27 mouse cellular contexts compared by ENCODE assay signal in genomic region chr2:117442862-117443261, GRCm38 (mm10).
A peak's percentile ranks its signal among the peaks of the same experiment; 100 is the strongest.
DNase-seq lines count a peak whose midpoint lies in the region; ATAC-seq and TF ChIP-seq lines count a peak whose summit lies in the region.
"Had no signal": no experiment of that assay in that cellular context is flagged by ENCODE, and none has a peak within 500 bp of the region (broad histone marks: within the 10 kb centered on the region; RNA-seq: fewer than 3 reads in every experiment).

No protein-coding gene starts in this region.

- H3K4me3 ChIP-seq in lung, embryonic 16.5 days (ENCODE audit: low read length) = no peak overlapping the region
- no peak overlapping the region for H3K4me3 ChIP-seq in stomach, postnatal 0 days (ENCODE audit: low read depth, low read length)
- no peak overlapping the region for H3K4me3 ChIP-seq in forebrain, postnatal 0 days (ENCODE audit: low read depth, low read length)
- H3K4me3 ChIP-seq: forebrain, embryonic 10.5 days; forebrain, embryonic 13.5 days; heart, embryonic 12.5 days; heart, embryonic 15.5 days; hindbrain, embryonic 10.5 days; hindbrain, embryonic 13.5 days had no signal

- no peak for DNase-seq in lung, postnatal 4 days
- peak; percentile 13 for DNase-seq in 416B (ENCODE audit: low read depth)
- DNase-seq in natural killer cell, adult 2 months (ENCODE audit: low spot score in 2 of 2) = peak; percentile 22 to 59
- peak; percentile 33 for DNase-seq in stomach, postnatal 0 days (ENCODE audit: low spot score)
- no peak for DNase-seq in thymus, postnatal 14 days
- DNase-seq in forebrain, postnatal 0 days = no peak
- DNase-seq: adrenal gland, postnatal 10 days; adrenal gland, postnatal 36 days; cerebellum, adult 18-20 months; cerebellum, adult 9-10 months; cerebellum, postnatal 14 days; gastrocnemius, postnatal 25 days; heart, adult 18-20 months; heart, postnatal 10 days; heart, postnatal 36 days had no signal

- H3K9me3 ChIP-seq in lung, embryonic 16.5 days (ENCODE audit: control insufficient read depth, low read length) = no peaks in the 10 kb centered on the region
- no peaks in the 10 kb centered on the region for H3K9me3 ChIP-seq in stomach, postnatal 0 days (ENCODE audit: control insufficient read depth, low read length)
- no peaks in the 10 kb centered on the region for H3K9me3 ChIP-seq in forebrain, postnatal 0 days (ENCODE audit: low read length)
- H3K9me3 ChIP-seq: forebrain, embryonic 10.5 days; forebrain, embryonic 13.5 days; G1E; heart, embryonic 12.5 days; heart, embryonic 15.5 days; hindbrain, embryonic 10.5 days; hindbrain, embryonic 13.5 days had no signal

- H3K27ac ChIP-seq in lung, embryonic 16.5 days (ENCODE audit: low read length) = no peak overlapping the region
- no peak overlapping the region for H3K27ac ChIP-seq in stomach, postnatal 0 days (replicated peaks)
- H3K27ac ChIP-seq in forebrain, postnatal 0 days (ENCODE audit: low read depth, low read length) = no peak overlapping the region
- H3K27ac ChIP-seq: forebrain, embryonic 10.5 days; forebrain, embryonic 13.5 days; heart, embryonic 15.5 days; hindbrain, embryonic 10.5 days; hindbrain, embryonic 13.5 days had no signal

- no peaks in the 10 kb centered on the region for H3K4me1 ChIP-seq in lung, embryonic 16.5 days (replicated peaks; ENCODE audit: control insufficient read depth, insufficient read depth, low read length)
- H3K4me1 ChIP-seq in stomach, postnatal 0 days (replicated peaks; ENCODE audit: control insufficient read depth, insufficient read depth) = no peaks in the 10 kb centered on the region
- no peaks in the 10 kb centered on the region for H3K4me1 ChIP-seq in forebrain, postnatal 0 days (ENCODE audit: insufficient read depth)
- H3K4me1 ChIP-seq: hindbrain, embryonic 10.5 days; hindbrain, embryonic 13.5 days had no signal

- WGBS in lung, embryonic 16.5 days = 64% methylated on average over 4 of the region's 4 CpGs
- WGBS in stomach, postnatal 0 days = 52% methylated on average over 4 of the region's 4 CpGs
- WGBS in forebrain, postnatal 0 days = 85% methylated on average over 4 of the region's 4 CpGs

- H3K36me3 ChIP-seq in lung, embryonic 16.5 days (ENCODE audit: control insufficient read depth, insufficient read depth, low read length) = no peaks in the 10 kb centered on the region
- H3K36me3 ChIP-seq in stomach, postnatal 0 days (ENCODE audit: control insufficient read depth, insufficient read depth, low read length) = no peaks in the 10 kb centered on the region
- H3K36me3 ChIP-seq in forebrain, postnatal 0 days (ENCODE audit: insufficient read depth) = no peaks in the 10 kb centered on the region
- H3K36me3 ChIP-seq: forebrain, embryonic 10.5 days; G1E; heart, embryonic 12.5 days; heart, embryonic 15.5 days; hindbrain, embryonic 10.5 days; hindbrain, embryonic 13.5 days had no signal

- no peak for TF ChIP-seq CTCF in stomach, postnatal 0 days (IDR thresholded peaks at IDR 0.05; ENCODE audit: low read depth)
- no peak for TF ChIP-seq CTCF in forebrain, postnatal 0 days (IDR thresholded peaks at IDR 0.05; ENCODE audit: low read depth)

- H3K27me3 ChIP-seq in lung, embryonic 16.5 days (ENCODE audit: control insufficient read depth, insufficient read depth, low read depth, low read length) = no peaks in the 10 kb centered on the region
- H3K27me3 ChIP-seq in stomach, postnatal 0 days (ENCODE audit: control insufficient read depth, insufficient read depth, low read length) = no peaks in the 10 kb centered on the region
- no peaks in the 10 kb centered on the region for H3K27me3 ChIP-seq in forebrain, postnatal 0 days (ENCODE audit: insufficient read depth, low read length)
- H3K27me3 ChIP-seq: CH12.LX; forebrain, embryonic 13.5 days; heart, embryonic 15.5 days; hindbrain, embryonic 13.5 days; Patski had no signal

- H3K4me2 ChIP-seq in lung, embryonic 16.5 days (ENCODE audit: low read depth, low read length) = no peak overlapping the region
- H3K4me2 ChIP-seq in stomach, postnatal 0 days (replicated peaks; ENCODE audit: low read depth) = no peak overlapping the region
- H3K4me2 ChIP-seq in forebrain, postnatal 0 days (ENCODE audit: low read depth) = no peak overlapping the region
- H3K4me2 ChIP-seq: forebrain, embryonic 13.5 days; heart, embryonic 12.5 days; heart, embryonic 15.5 days; hindbrain, embryonic 13.5 days had no signal

- peak; percentile 51 for ATAC-seq in lung, embryonic 16.5 days (ENCODE audit: low read depth)
- peak; percentile 67; the same call in 1 of the 2 replicates for ATAC-seq in stomach, postnatal 0 days (ENCODE audit: low FRiP score, low TSS enrichment)
- no peak for ATAC-seq in forebrain, postnatal 0 days
- ATAC-seq: forebrain, embryonic 13.5 days; forebrain, embryonic 16.5 days; hindbrain, embryonic 16.5 days; Patski had no signal

- no peak overlapping the region for H3K9ac ChIP-seq in lung, embryonic 16.5 days (ENCODE audit: low read length)
- H3K9ac ChIP-seq in stomach, postnatal 0 days (ENCODE audit: low read length) = no peak overlapping the region
- no peak overlapping the region for H3K9ac ChIP-seq in forebrain, postnatal 0 days
- H3K9ac ChIP-seq: forebrain, embryonic 13.5 days; heart, embryonic 12.5 days; heart, embryonic 15.5 days; hindbrain, embryonic 13.5 days had no signal

- no peak for TF ChIP-seq EP300 in stomach, postnatal 0 days (optimal IDR thresholded peaks at IDR 0.05)

Comparison
In these comparisons a context has a peak if more than half of its experiments do, and no peak if none do; other contexts are left out.
1. DNase-seq: peak in 416B (single experiment), natural killer cell, adult 2 months (2 of 2) and stomach, postnatal 0 days (single experiment); none in lung, postnatal 4 days (0 of 2), thymus, postnatal 14 days (single experiment) and forebrain, postnatal 0 days (single experiment).